Mouse (Mus musculus) limb, embryonic 12.5 days (tissue): ENCODE data around the gene Gltp. TPM values are rescaled to one million over a fixed set of nuclear protein-coding genes. Genes with fewer than 3 reads are reported as not detected.

Experiments
- ATAC-seq: fragments of 200-750 bp; cut with Nextera tagmentation; 2 replicates; pipeline ENCODE4 v1.8.0; 2017; ENCODE audit warnings: low read depth, moderate TSS enrichment; ENCODE audit not compliant: insufficient number of reproducible peaks, insufficient read depth, low FRiP score, low TSS enrichment
- H3K27ac ChIP-seq: fragments of 300-500 bp; sonication (generic); 2 replicates; pipeline ENCODE4 v1.5.1; 2016; ENCODE audit warnings: mild to moderate bottlenecking, moderate library complexity
- H3K27me3 ChIP-seq: fragments of 300-500 bp; sonication (generic); 2 replicates; pipeline ENCODE4 v1.6.1; 2016; ENCODE audit warnings: mild to moderate bottlenecking, moderate library complexity
- H3K36me3 ChIP-seq: fragments of 300-500 bp; sonication (generic); 2 replicates; pipeline ENCODE4 v1.6.1; 2016; ENCODE audit warnings: mild to moderate bottlenecking, moderate library complexity
- H3K4me1 ChIP-seq: fragments of 300-500 bp; sonication (generic); replicated peaks from 2 replicates; pipeline ENCODE4 v1.6.1; 2016
- H3K4me2 ChIP-seq: fragments of 300-500 bp; sonication (generic); 2 replicates; pipeline ENCODE4 v1.6.1; 2016; ENCODE audit warnings: mild to moderate bottlenecking, moderate library complexity
- H3K4me3 ChIP-seq: fragments of 300-500 bp; sonication (generic); replicated peaks from 2 replicates; pipeline ENCODE4 v1.5.1; 2016; ENCODE audit warnings: mild to moderate bottlenecking
- H3K9ac ChIP-seq: fragments of 300-500 bp; sonication (generic); replicated peaks from 2 replicates; pipeline ENCODE4 v1.6.1; 2016; ENCODE audit warnings: mild to moderate bottlenecking, moderate library complexity
- H3K9me3 ChIP-seq: fragments of 300-500 bp; sonication (generic); 2 replicates; pipeline ENCODE4 v1.6.1; 2016; ENCODE audit warnings: mild to moderate bottlenecking, moderate library complexity
- WGBS: fragments of 180-500 bp; shearing (Covaris S2); methylation state at CpG from one replicate; pipeline ENCODE4 v1.1.7; 2016; 5-methylcytosine and 5-hydroxymethylcytosine counted together
- polyA plus RNA-seq: library from polyadenylated mRNA; unstranded; fragments of >200 nt; fragmentation: Nextera tagmentation; extraction: Ambion mirVana; gene quantifications from 2 replicates; pipeline ENCODE4 v1.2.1, GENCODE M21; 2016

The Gltp gene
- polyA plus RNA-seq, 1 experiment from 2014 or later: 69.5 TPM

DNA sequence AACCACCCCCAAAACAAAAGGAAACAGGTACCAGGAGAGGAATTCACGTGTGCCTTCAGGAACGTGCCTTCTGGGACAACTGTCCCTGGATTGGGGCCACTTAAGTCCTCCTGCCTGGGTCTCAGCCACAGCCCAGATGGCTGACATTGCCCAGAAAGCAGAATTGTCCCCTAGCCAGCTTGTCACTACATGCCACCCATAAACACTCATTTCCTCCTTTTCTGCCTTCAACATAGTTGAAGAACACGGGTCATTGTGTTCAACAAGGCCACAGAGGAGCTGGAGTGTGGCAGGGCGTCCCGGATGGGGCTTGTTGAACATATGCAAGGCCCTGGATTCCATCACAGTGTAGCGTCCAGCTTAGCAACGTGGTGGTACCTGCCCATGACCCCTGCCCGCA is 9.1 kb downstream of the Gltp start:
- Histone ChIP-seq H3K9me3 (no peaks in the 10 kb centered on the region), H3K36me3 (peaks cover 8% of the 10 kb centered on the region), H3K9ac (no peak overlapping the region), H3K27ac (peak overlapping the region; percentile 41; the same call in 1 of the 2 replicates), H3K4me1 (peaks cover 29% of the 10 kb centered on the region), H3K27me3 (no peaks in the 10 kb centered on the region), H3K4me3 (no peak overlapping the region), H3K4me2 (no peak overlapping the region)
- 70% methylated on average over 8 of the region's 8 CpGs for WGBS
- ATAC-seq: no peak

GRCm38 (mm10) chr5:114680676-114681285 is 10.0 kb downstream of the Gltp start:
- H3K27me3 ChIP-seq: no peaks in the 10 kb centered on the region
- H3K4me1 ChIP-seq: peaks cover 29% of the 10 kb centered on the region
- no peak overlapping the region for H3K9ac ChIP-seq
- WGBS: 56% methylated on average over 19 of the region's 19 CpGs
- H3K27ac ChIP-seq: peak overlapping the region; percentile 24; the same call in 1 of the 2 replicates
- no peak overlapping the region for H3K4me3 ChIP-seq
- H3K9me3 ChIP-seq: no peaks in the 10 kb centered on the region
- H3K4me2 ChIP-seq: no peak overlapping the region
- H3K36me3 ChIP-seq: peaks cover 17% of the 10 kb centered on the region
- no peak for ATAC-seq

- no peaks in the 10 kb centered on the region for H3K27me3 ChIP-seq
- peak overlapping the region; percentile 45; the same call in 1 of the 2 replicates for H3K27ac ChIP-seq
- H3K9me3 ChIP-seq: no peaks in the 10 kb centered on the region
- peaks cover 24% of the 10 kb centered on the region for H3K36me3 ChIP-seq
- WGBS: 72% methylated on average over 17 of the region's 17 CpGs
- no peak overlapping the region for H3K4me2 ChIP-seq
- ATAC-seq: no peak
- H3K4me3 ChIP-seq: no peak overlapping the region
- H3K9ac ChIP-seq: no peak overlapping the region
- H3K4me1 ChIP-seq: peaks cover 29% of the 10 kb centered on the region
Observed at GRCm38 (mm10) chr5:114679841-114680591, 10.8 kb downstream of the Gltp start.

- Histone ChIP-seq H3K27me3 (no peaks in the 10 kb centered on the region), H3K4me2 (no peak overlapping the region), H3K4me1 (no peaks in the 10 kb centered on the region), H3K9ac (no peak overlapping the region), H3K27ac (no peak overlapping the region), H3K4me3 (no peak overlapping the region), H3K9me3 (no peaks in the 10 kb centered on the region), H3K36me3 (peaks cover 56% of the 10 kb centered on the region)
- 84% methylated on average over 8 of the region's 8 CpGs for WGBS
- ATAC-seq: no peak
Observed at GRCm38 (mm10) chr5:114674594-114674993, 16.2 kb downstream of the Gltp start.

DNA sequence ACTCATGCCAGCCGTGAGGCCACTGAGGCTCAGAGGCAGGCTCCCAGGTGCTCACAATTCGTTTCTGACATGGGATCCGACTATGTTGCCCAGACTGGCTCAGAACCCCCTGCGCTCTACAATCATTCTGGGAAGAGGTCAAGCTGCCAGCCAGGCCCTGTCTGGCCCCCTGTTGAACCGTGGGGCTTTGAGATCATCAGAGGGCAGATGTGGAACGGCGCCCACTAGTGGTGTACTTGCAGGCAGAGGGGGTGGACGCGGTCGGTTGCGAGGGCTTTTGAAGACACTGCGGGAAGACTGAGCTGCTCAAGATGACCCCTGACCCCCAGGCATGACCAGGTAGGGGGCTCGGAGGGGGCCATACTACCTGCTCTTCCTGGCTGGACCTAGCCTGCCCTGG is 17.7 kb downstream of the Gltp start:
- H3K9me3 ChIP-seq: no peaks in the 10 kb centered on the region
- H3K4me2 ChIP-seq: no peak overlapping the region
- H3K4me1 ChIP-seq: no peaks in the 10 kb centered on the region
- H3K36me3 ChIP-seq: peaks cover 57% of the 10 kb centered on the region
- no peak overlapping the region for H3K9ac ChIP-seq
- 84% methylated on average over 13 of the region's 13 CpGs for WGBS
- ATAC-seq: no peak
- no peaks in the 10 kb centered on the region for H3K27me3 ChIP-seq
- no peak overlapping the region for H3K27ac ChIP-seq
- no peak overlapping the region for H3K4me3 ChIP-seq

- Histone ChIP-seq H3K4me2 (no peak overlapping the region), H3K36me3 (peaks cover 23% of the 10 kb centered on the region), H3K27ac (no peak overlapping the region), H3K4me1 (peaks cover 13% of the 10 kb centered on the region), H3K4me3 (no peak overlapping the region), H3K9me3 (no peaks in the 10 kb centered on the region), H3K9ac (no peak overlapping the region), H3K27me3 (0 out of 2 replicates have a peak, but pooled peaks cover 4% of the 10 kb centered on the region)
- ATAC-seq: no peak
- 89% methylated on average over 5 of the region's 5 CpGs for WGBS
Observed at GRCm38 (mm10) chr5:114669014-114669413, 21.8 kb downstream of the Gltp start.

DNA sequence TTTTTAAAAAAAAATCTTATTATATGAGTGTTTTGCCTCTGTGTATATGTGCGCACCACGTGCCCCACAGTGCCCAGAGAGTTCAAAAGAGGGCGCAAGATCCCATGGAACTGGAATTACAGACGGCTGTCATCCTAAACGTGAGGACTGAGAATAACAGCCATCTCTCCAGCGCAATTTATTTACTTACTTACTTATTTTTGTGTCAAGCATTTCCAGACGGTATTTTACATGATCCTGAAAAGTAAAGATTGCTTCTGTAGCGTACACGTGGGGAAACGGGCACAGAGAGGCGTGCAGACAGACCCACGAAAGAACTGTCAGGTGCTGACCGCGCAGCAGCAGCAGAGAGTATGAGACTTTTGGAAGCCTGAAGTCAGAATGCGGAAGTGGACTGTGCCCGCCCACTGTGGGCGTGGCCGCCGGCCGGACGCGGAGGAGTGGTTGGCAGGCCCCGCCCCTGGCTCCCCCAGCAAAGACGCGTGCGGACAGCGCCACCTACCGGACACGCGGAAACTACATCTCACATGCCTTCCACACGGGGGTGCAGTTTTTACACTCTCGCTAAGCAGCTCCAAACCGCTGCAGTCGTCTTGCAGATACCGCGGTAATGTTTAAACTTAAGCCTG is 23.4 kb downstream of the Gltp start:
- Histone ChIP-seq H3K4me3 (peak overlapping the region; percentile 28), H3K9ac (no peak overlapping the region), H3K27ac (no peak overlapping the region), H3K9me3 (no peaks in the 10 kb centered on the region), H3K27me3 (0 out of 2 replicates have a peak, but pooled peaks cover 7% of the 10 kb centered on the region), H3K36me3 (peaks cover 9% of the 10 kb centered on the region; the same call in 1 of the 2 replicates), H3K4me2 (peak overlapping the region; percentile 54), H3K4me1 (peaks cover 13% of the 10 kb centered on the region)
- peak; percentile 87 for ATAC-seq
- 4% methylated on average over 36 of the region's 36 CpGs for WGBS

DNA sequence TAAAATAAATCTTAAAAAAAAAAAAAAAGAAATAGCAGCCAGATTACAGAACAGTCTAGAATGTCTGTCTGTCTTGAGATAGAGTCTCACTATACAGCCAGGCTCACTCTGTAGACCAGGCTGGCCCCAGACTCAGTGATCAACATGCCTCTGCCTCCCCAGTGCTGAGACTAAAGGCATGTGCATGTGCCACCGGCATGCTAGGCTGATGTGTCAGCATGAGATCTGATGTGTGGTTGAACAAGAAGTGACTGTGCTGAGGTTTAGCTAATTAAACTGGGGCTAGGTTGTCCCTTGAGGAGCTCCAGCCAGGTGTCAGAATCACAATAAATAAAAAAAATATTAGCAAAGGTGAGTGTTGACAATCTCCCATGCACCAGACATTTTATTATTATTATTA is 24.1 kb downstream of the Gltp start:
- Histone ChIP-seq H3K27ac (no peak overlapping the region), H3K9ac (no peak overlapping the region), H3K36me3 (peaks cover 9% of the 10 kb centered on the region; the same call in 1 of the 2 replicates), H3K27me3 (0 out of 2 replicates have a peak, but pooled peaks cover 7% of the 10 kb centered on the region), H3K9me3 (no peaks in the 10 kb centered on the region), H3K4me2 (no peak overlapping the region), H3K4me1 (peaks cover 13% of the 10 kb centered on the region), H3K4me3 (no peak overlapping the region)
- 70% methylated on average over 1 of the region's 1 CpGs for WGBS
- no peak for ATAC-seq

DNA sequence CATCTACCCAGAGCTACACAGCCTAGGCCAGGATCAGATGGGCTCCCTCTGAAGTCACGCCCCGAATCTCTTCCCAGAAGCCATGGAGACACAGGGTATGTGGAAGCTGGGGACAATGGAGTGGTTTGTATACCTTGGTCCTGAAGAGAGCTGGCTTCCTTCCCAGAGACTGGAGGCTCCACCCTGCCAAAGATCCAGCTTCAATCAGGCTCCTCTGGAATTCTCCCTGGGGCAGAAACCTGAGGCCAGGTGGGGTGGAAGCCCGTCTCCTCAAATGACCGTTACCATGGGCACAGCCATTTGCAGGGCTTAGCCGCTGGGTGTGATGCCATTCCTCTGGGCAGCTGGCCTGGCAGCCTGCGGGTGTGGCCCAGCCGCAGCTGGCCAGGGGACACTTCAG is 26.0 kb downstream of the Gltp start:
- 58% methylated on average over 7 of the region's 7 CpGs for WGBS
- Histone ChIP-seq H3K4me3 (no peak overlapping the region), H3K4me1 (peaks cover 13% of the 10 kb centered on the region), H3K27me3 (peaks cover 19% of the 10 kb centered on the region), H3K9ac (no peak overlapping the region), H3K4me2 (no peak overlapping the region), H3K27ac (no peak overlapping the region; the same call in 1 of the 2 replicates), H3K36me3 (peaks cover 3% of the 10 kb centered on the region; the same call in 1 of the 2 replicates), H3K9me3 (no peaks in the 10 kb centered on the region)
- no peak for ATAC-seq

DNA sequence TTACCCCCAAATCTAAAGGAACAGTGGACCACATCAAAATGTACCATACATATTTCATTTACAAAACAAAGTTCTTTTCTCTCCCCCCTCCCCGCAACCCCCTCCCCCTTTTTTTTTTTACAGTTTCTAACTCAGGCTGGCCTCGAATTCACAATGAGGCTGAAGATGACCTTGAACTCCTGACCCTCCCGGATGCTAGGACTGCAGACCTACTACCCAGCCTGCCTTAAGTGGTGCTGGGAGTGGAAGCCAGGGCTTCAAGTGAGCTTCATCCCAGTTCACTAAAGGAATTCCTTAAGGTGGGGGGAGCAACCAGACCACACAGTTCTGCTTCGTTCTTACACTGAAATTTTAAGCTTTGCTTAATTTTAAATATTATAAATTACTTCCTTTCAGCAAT is 26.6 kb downstream of the Gltp start:
- peaks cover 25% of the 10 kb centered on the region for H3K27me3 ChIP-seq
- H3K27ac ChIP-seq: no peak overlapping the region
- ATAC-seq: no peak
- H3K4me1 ChIP-seq: peaks cover 13% of the 10 kb centered on the region
- no peaks in the 10 kb centered on the region for H3K9me3 ChIP-seq
- H3K4me2 ChIP-seq: no peak overlapping the region
- no peaks in the 10 kb centered on the region for H3K36me3 ChIP-seq
- H3K9ac ChIP-seq: no peak overlapping the region
- H3K4me3 ChIP-seq: no peak overlapping the region
- 83% methylated on average over 4 of the region's 4 CpGs for WGBS

DNA sequence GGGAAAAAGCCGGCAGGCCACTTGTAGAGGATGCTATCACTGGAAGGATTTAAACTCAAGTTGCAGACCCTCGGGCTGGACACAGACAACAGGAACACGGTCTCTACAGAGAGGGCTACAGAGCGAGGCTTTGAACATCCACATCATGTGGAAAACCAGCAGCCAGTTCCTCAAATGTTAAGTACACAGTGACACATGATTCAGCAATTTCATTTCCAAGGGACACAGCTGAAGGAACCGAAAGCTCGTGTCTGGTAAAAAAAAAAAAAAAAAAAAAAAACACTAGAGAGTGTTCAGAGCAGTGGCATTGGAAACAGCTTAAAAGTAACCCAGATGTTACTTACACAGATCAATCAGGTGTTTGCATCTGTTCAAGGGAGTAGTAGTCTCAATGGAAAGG is 29.8 kb downstream of the Gltp start:
- H3K27ac ChIP-seq: no peak overlapping the region
- H3K4me3 ChIP-seq: no peak overlapping the region
- H3K4me2 ChIP-seq: no peak overlapping the region
- ATAC-seq: no peak
- H3K9ac ChIP-seq: no peak overlapping the region
- H3K27me3 ChIP-seq: peaks cover 56% of the 10 kb centered on the region
- no peaks in the 10 kb centered on the region for H3K9me3 ChIP-seq
- no peaks in the 10 kb centered on the region for H3K36me3 ChIP-seq
- H3K4me1 ChIP-seq: peaks cover 28% of the 10 kb centered on the region
- 64% methylated on average over 6 of the region's 6 CpGs for WGBS
